Mouse (Mus musculus) hindbrain, postnatal 0 days (tissue): ENCODE data around the gene Fam122a. TPM values are rescaled to one million over a fixed set of nuclear protein-coding genes. Genes with fewer than 3 reads are reported as not detected.

ENCODE experiments used
- ATAC-seq: fragments of 200-750 bp; cut with Nextera tagmentation; 2 replicates; pipeline ENCODE4 v1.8.0; 2017; ENCODE audit warnings: mild to moderate bottlenecking, moderate TSS enrichment, moderate library complexity
- DNase-seq: peaks from one replicate; pipeline ENCODE4 v3.0.0-alpha.2; 2015; ENCODE audit warnings: low spot score
- H3K27ac ChIP-seq: fragments of 300-500 bp; sonication (generic); 2 replicates; pipeline ENCODE4 v1.5.1; 2014; ENCODE audit warnings: mild to moderate bottlenecking
- H3K27me3 ChIP-seq: fragments of 300-500 bp; sonication (generic); 2 replicates; pipeline ENCODE4 v1.6.1; 2014; ENCODE audit warnings: low read length, mixed read lengths; ENCODE audit not compliant: insufficient read depth
- H3K36me3 ChIP-seq: fragments of 300-500 bp; sonication (generic); 2 replicates; pipeline ENCODE4 v1.6.1; 2014; ENCODE audit warnings: low read length, mixed read lengths; ENCODE audit not compliant: insufficient read depth
- H3K4me1 ChIP-seq: fragments of 300-500 bp; sonication (generic); 2 replicates; pipeline ENCODE4 v1.6.1; 2014; ENCODE audit warnings: antibody characterized with exemption, low read length, mixed read lengths; ENCODE audit not compliant: insufficient read depth
- H3K4me2 ChIP-seq: fragments of 300-500 bp; sonication (generic); 2 replicates; pipeline ENCODE4 v1.6.1; 2014; ENCODE audit warnings: low read depth, mild to moderate bottlenecking, low read length, moderate library complexity, mixed read lengths
- H3K4me3 ChIP-seq: fragments of 300-500 bp; sonication (generic); 2 replicates; pipeline ENCODE4 v1.5.1; 2014; ENCODE audit warnings: low read length
- H3K9ac ChIP-seq: fragments of 300-500 bp; sonication (generic); replicated peaks from 2 replicates; pipeline ENCODE4 v1.6.1; 2014; ENCODE audit warnings: mild to moderate bottlenecking, low read length, moderate library complexity, mixed read lengths
- H3K9me3 ChIP-seq: fragments of 300-500 bp; sonication (generic); 2 replicates; pipeline ENCODE4 v1.6.1; 2016; ENCODE audit warnings: low read length, mixed read lengths
- CTCF ChIP-seq: IDR thresholded peaks from 2 replicates; pipeline ENCODE4 v1.5.1; 2016; ENCODE audit warnings: antibody characterized with exemption, control low read depth, low read depth
- WGBS: fragments of 180-500 bp; shearing (Covaris S2); extraction: QIAGEN DNeasy Blood & Tissue Kit; methylation state at CpG from one replicate; pipeline ENCODE4 v1.1.7; 2014; 5-methylcytosine and 5-hydroxymethylcytosine counted together
- polyA plus RNA-seq: library from polyadenylated mRNA; unstranded; fragments of >200 nt; fragmentation: Nextera tagmentation; extraction: Ambion mirVana; gene quantifications from 2 replicates; pipeline ENCODE4 v1.2.1, GENCODE M21; 2015
- total RNA-seq: library from RNA; depleted of rRNA; stranded (reverse); fragments of >200 nt; gene quantifications from 2 replicates; pipeline ENCODE4 v1.2.3, GENCODE M21; 2014

The Fam122a gene
- total and polyA plus RNA-seq, 2 experiments from 2014 or later, result 17.0 to 59.0 TPM

GRCm38 (mm10) chr19:24517057-24517456 lies 39.9 kb upstream of the Fam122a start:
- DNase-seq (no peak), ATAC-seq (no peak)
- H3K4me2 ChIP-seq, result no peak overlapping the region
- H3K4me3 ChIP-seq, result no peak overlapping the region
- no peak for TF ChIP-seq CTCF
- H3K36me3 ChIP-seq, result no peaks in the 10 kb centered on the region
- H3K9me3 ChIP-seq, result no peaks in the 10 kb centered on the region
- no peaks in the 10 kb centered on the region for H3K4me1 ChIP-seq
- no peaks in the 10 kb centered on the region for H3K27me3 ChIP-seq
- no peak overlapping the region for H3K9ac ChIP-seq
- 86% methylated on average over 7 of the region's 7 CpGs for WGBS
- H3K27ac ChIP-seq, result no peak overlapping the region

- no peaks in the 10 kb centered on the region for H3K9me3 ChIP-seq
- H3K36me3 ChIP-seq, result no peaks in the 10 kb centered on the region
- H3K4me1 ChIP-seq, result no peaks in the 10 kb centered on the region
- H3K27me3 ChIP-seq, result no peaks in the 10 kb centered on the region
- 94% methylated on average over 3 of the region's 3 CpGs for WGBS
- no peak overlapping the region for H3K4me3 ChIP-seq
- TF ChIP-seq CTCF, result no peak
- no peak overlapping the region for H3K9ac ChIP-seq
- no peak overlapping the region for H3K27ac ChIP-seq
- no peak for DNase-seq
- H3K4me2 ChIP-seq, result no peak overlapping the region
- no peak for ATAC-seq
These were observed 38.8 kb upstream of the Fam122a start for GRCm38 (mm10) chr19:24515941-24516340.

GRCm38 (mm10) chr19:24514661-24515642 lies 37.8 kb upstream of the Fam122a start:
- H3K27ac ChIP-seq, result no peak overlapping the region

GRCm38 (mm10) chr19:24513105-24513843 lies 36.1 kb upstream of the Fam122a start:
- H3K36me3 ChIP-seq, result no peaks in the 10 kb centered on the region
- no peak overlapping the region for H3K4me3 ChIP-seq
- ATAC-seq, result no peak

More at GRCm38 (mm10) chr19:24514661-24515642, 37.8 kb upstream of the Fam122a start:
- Histone ChIP-seq H3K4me1 (no peaks in the 10 kb centered on the region), H3K9me3 (no peaks in the 10 kb centered on the region), H3K4me3 (no peak overlapping the region), H3K36me3 (no peaks in the 10 kb centered on the region), H3K4me2 (no peak overlapping the region), H3K27me3 (no peaks in the 10 kb centered on the region), H3K9ac (no peak overlapping the region)
- DNase-seq (no peak), ATAC-seq (no peak)
- WGBS, result 90% methylated on average over 15 of the region's 15 CpGs
- no peak for TF ChIP-seq CTCF

GRCm38 (mm10) chr19:24511939-24512338 lies 34.8 kb upstream of the Fam122a start:
- Histone ChIP-seq H3K4me2 (no peak overlapping the region), H3K9me3 (no peaks in the 10 kb centered on the region), H3K27me3 (no peaks in the 10 kb centered on the region), H3K9ac (no peak overlapping the region), H3K27ac (no peak overlapping the region), H3K4me1 (no peaks in the 10 kb centered on the region), H3K4me3 (no peak overlapping the region), H3K36me3 (no peaks in the 10 kb centered on the region)
- DNase-seq, result no peak
- 92% methylated on average over 7 of the region's 7 CpGs for WGBS
- no peak for ATAC-seq
- TF ChIP-seq CTCF, result no peak

More at GRCm38 (mm10) chr19:24513105-24513843, 36.1 kb upstream of the Fam122a start:
- Histone ChIP-seq H3K4me2 (no peak overlapping the region), H3K27me3 (no peaks in the 10 kb centered on the region), H3K27ac (no peak overlapping the region), H3K9me3 (no peaks in the 10 kb centered on the region), H3K4me1 (no peaks in the 10 kb centered on the region), H3K9ac (no peak overlapping the region)
- no peak for DNase-seq
- no peak for TF ChIP-seq CTCF
- WGBS, result 86% methylated on average over 20 of the region's 20 CpGs

- no peak overlapping the region for H3K4me3 ChIP-seq
- no peaks in the 10 kb centered on the region for H3K27me3 ChIP-seq
- no peak overlapping the region for H3K4me2 ChIP-seq
- no peaks in the 10 kb centered on the region for H3K36me3 ChIP-seq
- H3K9me3 ChIP-seq, result no peaks in the 10 kb centered on the region
- H3K27ac ChIP-seq, result no peak overlapping the region
- DNase-seq, result peak; percentile 15
- TF ChIP-seq CTCF, result no peak
- ATAC-seq, result no peak
- 64% methylated on average over 6 of the region's 6 CpGs for WGBS
- H3K4me1 ChIP-seq, result no peaks in the 10 kb centered on the region
- H3K9ac ChIP-seq, result no peak overlapping the region
These were observed 32.2 kb upstream of the Fam122a start for GRCm38 (mm10) chr19:24509391-24509790.
